Mouse (Mus musculus) myocyte (in vitro differentiated cells): ENCODE measurements at regions not wholly inside any gene's neighbourhood (a gene's known extent, or its start where the extent isn't known, plus 50 kb on each side); places are given as distances from the start of the nearest gene placed in this dataset.

Source experiments
- CEBPB ChIP-seq: IDR thresholded peaks from 2 replicates; pipeline ENCODE4 v1.6.1; 2011; ENCODE audit warnings: mild to moderate bottlenecking, moderate library complexity; ENCODE audit not compliant: poor library complexity, insufficient read depth, severe bottlenecking
- MAX ChIP-seq: IDR thresholded peaks from one replicate; pipeline ENCODE4 v1.6.1; 2011; ENCODE audit warnings: low read depth, mild to moderate bottlenecking, control low read depth
- MYOD1 ChIP-seq, 3 experiments: IDR thresholded peaks; one replicate each; pipeline ENCODE4 v1.6.1; 2011; ENCODE audit warnings: control low read depth in 2 of 3, low read depth in 2 of 3, mild to moderate bottlenecking in 2 of 3, moderate library complexity in 1 of 3; ENCODE audit not compliant: insufficient read length in 2 of 3, control insufficient read depth in 1 of 3
- MYOG ChIP-seq, 3 experiments: IDR thresholded peaks; one replicate each; pipeline ENCODE4 v1.6.1; 2011; ENCODE audit warnings: control low read depth in 2 of 3, low read depth in 2 of 3, mild to moderate bottlenecking in 2 of 3; ENCODE audit not compliant: insufficient read length in 2 of 3, control insufficient read depth in 1 of 3, insufficient read depth in 1 of 3
- POLR2A ChIP-seq: IDR thresholded peaks from one replicate; pipeline ENCODE4 v1.6.1; 2011; ENCODE audit warnings: low read depth, mild to moderate bottlenecking, control low read depth, moderate library complexity; ENCODE audit not compliant: insufficient read length
- POLR2AphosphoS2 ChIP-seq: IDR thresholded peaks from one replicate; pipeline ENCODE4 v1.6.1; 2011; ENCODE audit warnings: low read depth, control low read depth; ENCODE audit not compliant: insufficient read length
- REST ChIP-seq: IDR thresholded peaks from one replicate; pipeline ENCODE4 v1.6.1; 2011; ENCODE audit warnings: mild to moderate bottlenecking, control low read depth, moderate library complexity; ENCODE audit not compliant: insufficient read depth, insufficient read length
- SRF ChIP-seq: IDR thresholded peaks from one replicate; pipeline ENCODE4 v1.6.1; 2011; ENCODE audit warnings: low read depth; ENCODE audit not compliant: control insufficient read depth, insufficient read length
- TCF12 ChIP-seq: IDR thresholded peaks from one replicate; pipeline ENCODE4 v1.6.1; 2011; ENCODE audit warnings: mild to moderate bottlenecking, control low read depth; ENCODE audit not compliant: poor library complexity, insufficient read depth, severe bottlenecking
- USF1 ChIP-seq: IDR thresholded peaks from one replicate; pipeline ENCODE4 v1.6.1; 2011; ENCODE audit warnings: low read depth, mild to moderate bottlenecking, control low read depth, moderate library complexity

GRCm38 (mm10) chr5:73945671-73946070 lies 122.6 kb downstream of the Usp46 start:
- TF ChIP-seq TCF12 (no peak), MYOD1 (IDR thresholded peaks at IDR 0.05; ENCODE audit: control insufficient read depth in 1 of 3, insufficient read length in 2 of 3, low read depth in 2 of 3) (no peak), USF1 (no peak), SRF (no peak), POLR2A (no peak), POLR2AphosphoS2 (no peak), CEBPB (no peak), REST (no peak), MAX (no peak), MYOG (IDR thresholded peaks at IDR 0.05; ENCODE audit: control insufficient read depth in 1 of 3, insufficient read depth in 1 of 3, insufficient read length in 2 of 3, low read depth in 2 of 3) (no peak)
